Mouse (Mus musculus) kidney, adult 18-20 months (tissue): Measurements from ENCODE around the gene Inpp4a.

Experiments
- DNase-seq: peaks from one replicate; pipeline ENCODE4 v3.0.0; 2021

Gene Inpp4a

GRCm38 (mm10) chr1:37299540-37300491, at the start of gene Inpp4a:
Gene Inpp4a (plus strand): TSS chr1:37299865.
- DNase-seq, result peak; percentile 92

DNA sequence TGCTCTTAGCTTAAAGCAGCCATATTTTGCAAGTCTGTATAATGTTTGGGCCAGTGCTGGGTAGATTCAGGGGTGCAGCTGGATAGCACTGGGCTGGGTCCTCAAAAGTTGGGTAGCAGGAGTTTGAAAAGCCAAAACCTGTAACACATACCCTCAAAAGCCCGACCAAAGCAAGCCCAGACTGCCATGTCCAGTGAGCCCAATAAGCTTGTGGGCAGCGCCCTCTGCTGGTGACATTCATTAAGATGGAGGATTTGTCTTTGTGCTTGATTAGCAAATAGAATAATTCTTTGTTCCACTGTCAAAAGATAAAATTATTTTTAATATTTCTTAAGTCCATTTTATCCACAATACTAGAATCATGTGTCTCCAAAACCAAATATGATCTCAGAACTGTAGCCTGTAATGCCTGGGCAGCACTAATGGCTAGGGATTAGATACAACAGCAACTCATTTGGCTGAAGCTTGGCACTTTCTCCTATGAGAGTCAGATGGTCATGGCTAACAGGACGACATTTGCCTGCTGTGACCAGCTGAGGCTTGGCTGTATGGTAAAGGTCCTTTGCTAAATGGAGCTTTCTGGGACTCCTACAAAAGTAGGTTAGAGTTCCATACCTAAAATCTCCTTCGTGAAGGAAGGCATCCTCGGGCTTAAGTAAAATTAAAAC, 48.9 kb upstream of the Inpp4a start:
- DNase-seq, result peak; percentile 86

DNA sequence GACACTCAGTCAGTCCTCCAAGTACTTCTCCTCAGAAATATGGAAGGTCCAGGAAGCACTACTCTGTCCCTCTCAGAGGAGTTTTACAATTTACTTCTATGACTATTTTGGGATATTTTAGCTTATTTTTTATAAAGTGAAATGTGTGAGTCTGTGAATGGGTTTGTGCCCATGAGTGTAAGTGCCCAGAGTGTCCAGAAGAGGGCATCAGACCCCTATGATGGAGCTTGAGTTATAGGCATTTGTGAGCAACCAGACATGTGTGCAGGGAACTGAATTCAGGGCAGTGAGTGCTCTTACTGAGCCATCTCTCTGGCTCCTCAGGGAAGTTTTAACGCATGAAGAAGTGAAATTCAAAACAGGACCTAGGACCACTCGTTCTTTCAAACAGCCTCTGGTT, 41.2 kb upstream of the Inpp4a start:
- DNase-seq, result no peak

- peak; percentile 61 for DNase-seq
These were observed 27.2 kb upstream of the Inpp4a start for GRCm38 (mm10) chr1:37272464-37272863.

DNA sequence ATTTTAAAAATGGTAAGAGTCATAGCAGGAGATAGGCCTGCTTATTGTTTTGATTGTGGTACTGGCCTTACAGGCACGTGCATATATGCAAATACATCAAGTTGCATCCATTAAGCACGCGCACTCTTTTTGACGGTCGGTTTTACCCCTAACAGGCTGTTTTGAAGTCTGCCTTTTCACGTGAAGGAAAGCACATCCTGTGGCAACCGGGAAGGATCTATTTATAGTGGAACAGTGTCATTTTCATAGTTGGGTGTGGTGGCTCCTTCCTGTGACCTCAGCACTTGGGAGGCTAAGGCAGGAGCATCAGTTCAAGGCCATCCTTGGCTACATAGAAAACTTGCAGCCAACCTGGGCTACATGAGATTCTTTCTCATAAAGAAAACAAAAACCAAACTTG, 13.1 kb upstream of the Inpp4a start:
- no peak for DNase-seq

GRCm38 (mm10) chr1:37287748-37288147, 11.9 kb upstream of the Inpp4a start:
- no peak for DNase-seq

DNA sequence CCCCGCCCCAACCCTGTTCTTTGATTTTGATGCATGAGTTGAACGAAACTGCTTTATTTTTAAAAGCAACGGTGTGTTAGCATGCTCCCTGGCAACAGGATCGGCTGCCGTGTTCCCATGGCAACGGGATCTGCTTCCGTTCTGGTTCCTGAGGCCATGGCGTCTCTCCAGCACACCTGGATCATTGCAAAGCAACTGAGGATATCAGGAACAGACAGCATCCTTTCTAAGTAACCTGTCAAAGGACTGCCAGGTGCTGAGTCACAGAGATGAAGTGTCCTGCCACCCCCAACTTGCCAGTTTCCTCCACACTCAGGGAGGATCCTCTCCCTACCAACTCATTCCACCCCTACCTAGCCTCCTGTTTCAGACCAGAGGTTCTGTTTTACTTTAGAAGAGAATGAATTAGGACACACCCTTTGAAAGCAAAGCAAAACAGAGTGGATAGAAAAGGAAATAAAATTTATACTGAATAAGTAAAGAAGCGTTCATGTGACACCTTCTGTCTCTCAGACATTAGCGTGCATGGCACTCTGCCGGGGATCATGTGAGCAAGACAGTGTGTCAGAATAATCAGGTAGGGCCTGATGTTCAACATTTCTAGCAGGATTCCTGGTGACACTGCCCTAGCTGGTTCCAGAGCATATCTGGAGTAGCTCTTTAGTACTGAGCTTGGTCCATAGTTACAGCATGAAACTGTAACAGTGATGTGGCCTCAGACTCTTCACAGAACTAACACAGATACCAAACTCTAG, 11.3 kb upstream of the Inpp4a start:
- DNase-seq, result no peak

GRCm38 (mm10) chr1:37288941-37289340, 10.7 kb upstream of the Inpp4a start:
- DNase-seq, result no peak

- DNase-seq, result no peak
These were observed 3.3 kb upstream of the Inpp4a start for GRCm38 (mm10) chr1:37296414-37296813.

DNA sequence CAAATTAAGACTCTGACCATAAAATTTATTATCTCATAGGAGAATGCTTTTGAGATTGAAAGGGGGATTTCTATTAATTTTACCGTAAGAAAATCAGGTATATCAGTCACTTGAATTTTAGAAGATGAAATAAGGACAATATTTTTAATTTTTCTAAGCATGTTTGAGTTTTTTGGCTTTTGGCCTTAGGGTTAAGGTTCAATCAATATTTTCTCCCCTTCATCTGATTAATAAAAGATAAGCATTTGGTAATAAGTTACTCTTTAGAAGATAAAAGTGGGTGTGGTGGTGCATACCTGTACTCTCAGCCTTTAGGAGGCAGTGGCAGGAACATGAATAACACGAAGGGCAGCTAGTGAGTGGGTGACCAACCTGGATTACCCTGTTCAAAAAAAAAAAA, 761 bp upstream of the Inpp4a start:
- DNase-seq, result no peak

DNA sequence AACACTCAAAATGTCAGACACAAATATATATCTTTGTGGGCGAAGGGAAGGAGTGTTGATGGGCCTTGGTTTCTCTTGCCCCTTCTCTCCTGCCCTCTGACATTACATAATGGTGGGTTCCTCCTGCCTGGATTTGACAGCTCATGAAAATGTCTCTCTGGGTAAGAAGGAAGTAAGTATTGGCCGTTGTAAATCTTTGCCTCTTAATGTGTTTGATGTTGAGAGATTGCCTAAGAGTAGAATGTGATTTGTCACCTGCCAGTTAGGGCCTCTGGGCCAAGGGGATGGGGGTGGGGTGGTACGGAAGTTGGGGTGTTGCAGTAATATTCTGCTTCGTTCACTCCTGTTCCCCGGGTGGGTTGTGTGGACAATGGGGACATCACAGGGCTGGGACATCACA, 985 bp downstream of the Inpp4a start:
- DNase-seq, result no peak

DNA sequence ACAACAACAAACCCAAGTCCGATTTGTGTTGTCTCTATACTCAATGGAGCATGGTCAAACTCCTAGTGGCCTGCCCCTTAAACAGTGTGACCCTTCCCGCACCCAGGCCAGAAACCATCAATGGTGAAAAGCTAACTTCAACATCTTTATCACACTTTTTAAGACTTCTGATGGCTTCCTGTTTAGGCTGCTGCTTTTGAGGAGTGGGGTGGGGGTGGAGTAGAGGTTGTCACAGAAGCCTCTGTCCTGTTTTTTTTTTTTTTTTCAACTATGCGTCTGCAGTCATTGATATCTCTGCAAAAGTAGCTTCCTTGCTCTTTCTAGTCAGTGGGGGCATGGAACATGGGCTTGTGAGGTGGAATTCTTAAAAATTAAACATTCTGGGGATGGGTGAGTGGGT, 3.1 kb downstream of the Inpp4a start:
- no peak for DNase-seq

GRCm38 (mm10) chr1:37305691-37306287, 6.1 kb downstream of the Inpp4a start:
- DNase-seq, result no peak

DNA sequence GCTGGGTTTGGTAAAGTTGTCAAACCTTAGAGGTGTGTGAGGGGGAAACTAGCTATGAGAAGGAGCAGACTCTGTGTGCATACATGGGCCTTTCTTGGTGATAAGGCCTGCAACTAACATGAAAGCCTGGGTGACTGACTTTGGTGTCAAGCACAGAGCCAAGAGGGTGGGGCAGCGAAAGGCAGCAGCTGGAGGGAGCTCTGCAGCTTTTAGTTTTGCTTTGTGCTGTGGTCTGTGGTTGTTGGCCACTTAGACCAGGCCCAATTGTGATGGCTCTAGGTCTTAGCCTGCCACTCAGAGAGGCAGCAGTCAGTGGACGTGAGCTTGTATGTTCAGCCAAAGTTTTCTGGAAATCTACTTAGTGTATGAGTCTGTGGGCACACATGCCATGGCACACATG, 7.9 kb downstream of the Inpp4a start:
- DNase-seq, result no peak

- no peak for DNase-seq
These were observed 8.5 kb downstream of the Inpp4a start for GRCm38 (mm10) chr1:37308021-37308742.

DNA sequence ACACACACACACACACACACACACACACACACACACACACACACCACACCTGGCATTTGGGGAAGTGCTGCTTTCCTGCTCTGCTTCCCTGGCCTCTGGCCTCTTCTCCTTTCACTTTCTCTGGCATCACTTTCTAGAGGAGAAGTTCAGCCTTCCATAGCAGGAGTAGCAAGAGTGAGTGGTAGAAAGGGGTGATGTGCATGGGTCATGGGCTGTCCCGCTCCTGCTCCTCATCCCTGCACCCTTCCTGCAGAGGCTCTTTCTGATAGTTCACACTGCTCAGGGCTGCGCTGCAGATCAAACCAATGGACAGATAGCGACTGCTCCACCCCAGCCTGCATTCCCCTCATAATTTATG, 9.1 kb downstream of the Inpp4a start:
- no peak for DNase-seq

DNA sequence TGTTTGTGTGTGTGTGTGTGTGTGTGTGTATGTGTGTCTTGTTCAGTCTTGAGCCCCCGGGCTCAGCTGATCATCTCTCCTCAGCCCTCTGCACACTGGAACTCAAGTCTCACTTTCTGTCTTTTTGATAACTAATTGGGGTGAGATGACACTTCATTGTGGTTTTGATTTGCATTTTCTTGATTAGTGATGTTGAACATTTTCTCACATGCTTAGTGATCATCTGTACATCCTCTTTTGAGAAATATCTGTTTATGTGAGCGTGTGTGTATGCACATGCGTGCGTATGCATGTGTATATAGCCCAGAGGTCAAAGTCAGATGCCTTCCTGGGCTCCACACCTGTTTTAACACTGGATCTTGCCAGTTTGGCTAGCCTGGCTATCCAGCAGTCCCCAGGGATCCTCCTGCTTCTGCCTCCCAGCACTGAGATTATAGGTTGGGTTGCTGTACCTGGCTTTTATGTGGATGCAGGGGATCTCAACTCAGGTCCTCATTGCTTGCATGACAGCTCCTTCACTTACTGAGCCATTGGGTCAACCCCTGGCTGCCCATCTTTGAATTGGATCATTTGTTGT, 10.4 kb downstream of the Inpp4a start:
- DNase-seq, result no peak

DNA sequence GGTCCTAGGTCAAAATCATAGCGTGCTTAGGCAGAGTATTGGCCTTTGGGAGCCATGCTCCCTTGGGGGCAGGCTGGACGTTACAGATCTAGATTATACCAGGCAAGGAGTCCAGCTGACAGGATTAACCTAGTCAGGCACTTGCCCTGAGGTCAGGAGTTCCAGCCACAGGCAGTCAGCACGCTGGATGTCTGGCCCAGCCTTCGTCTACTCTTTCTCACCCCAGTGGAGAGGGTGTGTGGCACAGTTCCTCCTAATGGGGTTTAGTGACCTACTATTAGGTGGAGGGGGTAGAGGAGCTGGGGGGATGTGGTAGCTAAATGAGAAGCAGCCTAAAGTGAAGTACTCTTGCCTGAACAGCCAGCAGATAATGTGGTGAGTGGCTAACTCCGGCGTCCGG, 14.7 kb downstream of the Inpp4a start:
- DNase-seq, result no peak

DNA sequence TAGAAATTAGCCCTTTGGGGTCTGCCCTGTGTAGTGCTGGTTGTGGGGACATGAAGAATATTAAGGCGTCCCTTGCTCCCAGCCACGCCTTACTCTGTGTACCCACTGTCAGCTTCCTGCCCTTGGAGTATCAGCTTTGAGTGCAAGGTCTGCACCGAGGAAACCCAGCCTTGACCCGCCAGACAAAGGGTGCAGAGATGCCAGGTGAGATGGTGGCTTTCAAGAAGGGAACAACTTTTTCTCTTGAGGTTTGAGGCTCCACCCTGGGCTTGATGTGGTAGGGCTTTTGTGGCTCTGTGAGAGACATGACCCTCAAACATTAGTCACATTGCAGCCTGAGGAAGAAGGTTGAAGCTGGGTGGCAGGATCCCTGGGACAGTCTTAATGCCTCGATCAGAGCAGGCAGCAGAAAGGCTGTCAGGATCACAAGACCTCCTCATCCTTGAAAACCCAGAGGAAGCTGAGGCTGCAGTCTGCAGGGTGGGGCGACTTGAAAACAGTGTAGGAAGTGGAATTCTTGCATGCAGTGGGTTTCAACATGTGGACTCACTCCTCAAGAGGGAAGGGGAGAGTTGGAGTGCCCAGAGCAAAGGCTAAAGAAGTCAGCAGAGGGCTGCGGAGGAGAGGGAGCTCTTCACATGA, 18.1 kb downstream of the Inpp4a start:
- no peak for DNase-seq

GRCm38 (mm10) chr1:37318558-37318957, 18.9 kb downstream of the Inpp4a start:
- DNase-seq, result no peak

GRCm38 (mm10) chr1:37322690-37323089, 23.0 kb downstream of the Inpp4a start:
- DNase-seq, result no peak

GRCm38 (mm10) chr1:37323208-37323607, 23.5 kb downstream of the Inpp4a start:
- no peak for DNase-seq
